Mouse (Mus musculus) kidney, adult 9 months (tissue): ENCODE results near the gene Dnmt3a.

ENCODE experiments used
- DNase-seq: peaks from one replicate; pipeline ENCODE4 v3.0.0; 2022

The Dnmt3a gene

DNA sequence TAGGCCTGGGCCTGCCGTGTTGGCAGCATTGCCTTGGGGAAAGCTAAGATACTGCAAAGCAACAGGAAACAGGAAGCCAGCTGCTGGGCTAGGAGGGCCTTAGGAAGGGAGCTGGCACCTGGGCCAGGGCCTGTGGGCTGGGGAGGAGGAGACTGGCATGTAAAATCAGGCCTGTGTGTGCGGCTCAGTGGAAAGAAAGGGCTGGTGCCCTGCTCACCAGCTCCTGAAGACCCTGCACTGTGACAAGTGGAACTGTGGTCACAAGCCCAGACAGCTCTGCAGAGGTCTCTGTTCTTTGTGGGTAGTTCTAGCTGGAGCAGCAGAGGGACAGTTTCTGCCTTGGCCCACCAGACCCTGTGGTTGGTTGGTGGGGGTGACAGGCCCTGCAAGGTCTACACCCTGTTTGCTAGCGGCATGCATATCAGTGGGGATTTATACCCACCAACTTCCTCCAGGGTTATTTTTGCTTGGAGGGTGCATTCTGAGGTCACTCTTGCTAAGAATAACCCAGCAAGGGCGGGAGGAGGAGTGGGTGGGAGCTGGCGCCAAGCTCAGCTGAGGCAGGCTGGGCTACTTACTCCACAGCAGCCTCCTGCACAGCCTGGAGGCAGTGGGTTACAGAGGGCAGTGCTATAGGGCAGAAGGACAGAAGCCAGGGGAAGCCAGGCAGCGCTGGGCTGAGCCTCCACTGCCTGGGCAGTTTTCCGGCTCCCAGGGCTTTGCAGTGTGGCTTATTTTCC is 50.1 kb downstream of the Dnmt3a start:
- DNase-seq, result peak; percentile 83

DNA sequence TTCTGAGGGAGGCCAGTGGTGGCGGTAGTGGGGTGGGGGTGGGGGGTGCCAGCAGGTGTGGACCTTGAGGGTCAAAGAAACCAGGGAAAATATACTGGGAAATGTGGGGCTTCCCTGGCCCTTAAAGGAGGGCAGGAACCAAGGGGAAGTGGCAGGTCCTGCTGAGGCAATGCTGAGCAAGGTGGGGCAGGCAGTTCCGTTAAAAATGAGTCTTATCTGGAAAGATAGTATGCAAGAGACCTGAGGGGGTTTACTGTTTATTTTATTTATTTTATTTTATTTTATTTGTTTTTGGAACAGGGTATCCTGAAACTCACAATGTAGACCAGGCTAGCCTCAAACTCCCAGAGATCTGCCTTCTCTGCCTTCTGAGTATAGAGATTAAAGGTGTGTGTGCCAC is 50.9 kb downstream of the Dnmt3a start:
- no peak for DNase-seq

DNA sequence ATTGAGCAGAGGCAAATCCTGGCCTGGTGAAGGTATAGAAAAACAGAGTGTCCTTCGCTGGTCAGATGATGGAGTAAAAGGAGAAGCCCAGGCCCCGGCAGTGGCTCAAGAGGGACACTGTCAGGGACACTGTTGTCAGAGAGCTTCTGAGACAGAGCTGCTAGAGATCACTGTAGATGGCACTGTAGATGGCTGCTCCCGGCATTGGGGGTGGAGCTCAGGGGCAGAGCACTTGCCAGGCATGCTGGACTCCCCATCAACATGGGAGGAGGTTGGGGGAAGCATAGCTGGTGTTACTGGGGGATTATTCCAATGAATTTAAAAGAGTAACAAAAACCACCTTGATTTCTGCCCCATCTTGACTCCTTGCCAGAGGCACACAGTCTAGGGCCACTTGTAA is 51.4 kb downstream of the Dnmt3a start:
- no peak for DNase-seq

DNA sequence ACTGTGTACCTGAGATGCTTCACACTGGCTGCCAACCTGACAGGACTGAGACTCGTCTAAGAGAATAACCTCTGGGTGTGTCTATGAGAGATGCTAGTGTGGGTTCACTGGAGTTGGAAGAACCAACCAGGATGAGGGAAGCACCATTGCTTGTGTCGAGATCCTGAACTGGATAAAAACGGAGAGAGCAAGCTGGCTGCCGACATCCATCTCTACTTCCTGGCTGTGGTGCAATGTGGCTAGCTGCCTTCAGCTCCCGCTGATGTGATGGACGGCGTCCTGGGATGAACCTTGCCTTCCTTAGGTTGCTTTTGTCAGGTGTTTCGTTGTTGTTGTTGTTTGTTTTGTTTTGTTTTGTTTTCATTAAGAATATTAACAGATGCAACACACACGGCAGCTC is 52.0 kb downstream of the Dnmt3a start:
- no peak for DNase-seq

DNA sequence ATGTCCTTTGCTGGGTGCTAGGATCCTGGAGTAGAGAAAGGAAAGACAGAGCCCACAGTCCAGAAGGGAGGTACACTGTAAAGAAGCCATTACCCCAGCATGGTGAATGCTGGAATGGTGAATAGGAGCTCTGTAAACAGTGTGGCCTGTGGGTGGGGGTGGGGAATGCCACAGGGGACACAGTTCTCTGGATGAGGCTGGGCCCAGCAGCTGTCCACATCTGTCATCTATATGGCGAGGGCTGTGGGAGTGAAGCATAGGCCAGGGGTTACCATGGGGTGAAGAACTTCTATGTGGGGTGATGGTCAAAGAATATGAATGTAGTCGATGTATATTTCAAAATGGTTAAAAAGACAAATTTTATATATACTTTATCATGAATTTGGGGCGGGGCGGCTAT is 52.9 kb downstream of the Dnmt3a start:
- DNase-seq, result no peak

GRCm38 (mm10) chr12:3859545-3859944 is 53.7 kb downstream of the Dnmt3a start:
- DNase-seq, result peak; percentile 72

DNA sequence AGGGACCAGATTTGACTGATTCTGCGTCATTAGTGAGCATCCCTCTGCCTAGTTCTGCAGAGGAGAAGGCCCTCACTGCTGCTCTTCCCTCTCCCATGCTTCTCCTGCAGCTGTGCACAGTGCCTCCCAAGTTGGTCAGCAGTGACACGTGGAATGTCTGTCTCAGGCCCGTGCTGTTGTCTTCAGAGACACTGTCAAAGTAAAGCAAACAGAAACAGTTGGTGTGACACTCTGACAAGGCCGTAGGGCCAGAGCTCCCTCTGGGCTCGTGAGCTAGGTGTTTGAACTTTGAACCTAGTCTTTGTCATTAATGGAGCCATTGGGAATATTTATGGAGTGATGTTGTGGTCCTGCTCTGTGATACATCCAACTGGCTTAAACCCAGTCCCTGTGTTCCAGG is 54.2 kb downstream of the Dnmt3a start:
- no peak for DNase-seq

GRCm38 (mm10) chr12:3861665-3862228 is 55.9 kb downstream of the Dnmt3a start:
- peak; percentile 57 for DNase-seq

DNA sequence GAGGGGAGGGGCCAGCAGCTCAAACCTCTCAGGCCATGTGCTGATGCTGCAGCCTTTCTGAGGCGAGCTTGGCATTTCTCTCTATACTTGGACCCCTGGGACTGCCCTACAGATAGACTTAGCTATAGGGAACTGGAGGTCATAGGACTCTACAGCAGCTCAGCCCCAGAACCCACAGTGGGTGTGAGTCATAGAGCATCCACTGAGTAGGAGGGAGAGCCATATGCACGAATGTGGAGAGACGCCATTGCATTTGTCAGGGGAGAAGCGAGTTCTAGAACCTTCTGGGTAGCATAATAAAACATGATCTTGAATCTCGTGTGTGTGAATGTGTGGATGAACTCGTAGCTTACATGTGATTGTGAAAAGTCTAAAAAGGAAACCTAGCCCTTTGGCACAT is 56.4 kb downstream of the Dnmt3a start:
- no peak for DNase-seq

- DNase-seq, result no peak
Observed at GRCm38 (mm10) chr12:3864208-3864607, 58.4 kb downstream of the Dnmt3a start.

- DNase-seq, result no peak
Observed at GRCm38 (mm10) chr12:3865594-3865993, 59.8 kb downstream of the Dnmt3a start.

GRCm38 (mm10) chr12:3866654-3867370 is 61.0 kb downstream of the Dnmt3a start:
- DNase-seq, result peak; percentile 92

DNA sequence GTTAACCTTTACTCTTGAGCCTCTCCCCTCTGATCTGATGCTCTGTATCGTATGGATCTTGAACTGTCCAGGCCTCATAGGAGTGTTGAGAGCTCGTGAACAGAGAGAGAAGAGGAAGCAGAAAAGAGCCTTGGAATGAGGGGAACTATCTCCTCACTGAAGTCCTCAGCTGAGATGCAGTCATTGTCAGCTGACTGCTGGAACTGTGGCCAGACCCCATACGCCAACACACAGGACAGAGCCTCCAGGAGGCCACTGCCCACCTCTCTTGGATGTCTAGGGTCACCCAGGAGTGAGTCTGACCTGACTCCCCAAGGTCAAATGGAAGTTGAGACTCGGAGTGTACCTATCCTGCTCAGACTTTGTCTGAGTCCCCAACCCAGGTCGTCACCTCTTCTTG is 62.3 kb downstream of the Dnmt3a start:
- DNase-seq, result no peak

GRCm38 (mm10) chr12:3868676-3869458 is 63.1 kb downstream of the Dnmt3a start:
- DNase-seq, result peak; percentile 76

- DNase-seq, result no peak
Observed at GRCm38 (mm10) chr12:3870024-3870423, 64.2 kb downstream of the Dnmt3a start.

DNA sequence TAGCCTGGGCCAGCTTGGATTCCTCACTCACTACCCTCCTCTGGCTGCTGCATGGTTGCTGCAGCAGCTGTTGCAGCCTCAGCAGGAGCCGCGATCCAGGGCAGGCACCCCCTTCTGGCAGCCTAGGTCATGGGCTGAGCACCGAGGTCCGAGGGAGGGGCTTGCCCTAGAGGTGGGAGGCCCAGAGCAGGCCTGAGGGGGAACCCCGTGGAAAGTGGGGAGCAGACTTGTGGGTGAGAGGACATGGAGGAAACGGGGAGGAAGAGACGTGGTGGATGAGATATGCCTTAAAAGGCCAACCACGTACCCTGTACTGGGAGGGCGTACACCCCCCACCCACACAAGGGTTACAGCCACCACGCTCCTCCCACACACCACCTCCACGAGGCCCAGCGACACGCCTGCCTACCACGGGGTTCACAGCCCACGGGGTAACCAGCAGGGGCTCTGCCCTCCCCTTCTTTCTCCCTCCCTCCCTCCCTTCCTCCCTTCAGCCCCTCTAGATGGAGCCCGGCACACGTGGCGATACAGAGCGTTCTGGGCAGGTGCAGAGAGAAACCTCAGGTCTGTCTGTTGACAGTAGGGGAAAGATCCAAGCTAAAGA is 65.2 kb downstream of the Dnmt3a start:
- no peak for DNase-seq

DNA sequence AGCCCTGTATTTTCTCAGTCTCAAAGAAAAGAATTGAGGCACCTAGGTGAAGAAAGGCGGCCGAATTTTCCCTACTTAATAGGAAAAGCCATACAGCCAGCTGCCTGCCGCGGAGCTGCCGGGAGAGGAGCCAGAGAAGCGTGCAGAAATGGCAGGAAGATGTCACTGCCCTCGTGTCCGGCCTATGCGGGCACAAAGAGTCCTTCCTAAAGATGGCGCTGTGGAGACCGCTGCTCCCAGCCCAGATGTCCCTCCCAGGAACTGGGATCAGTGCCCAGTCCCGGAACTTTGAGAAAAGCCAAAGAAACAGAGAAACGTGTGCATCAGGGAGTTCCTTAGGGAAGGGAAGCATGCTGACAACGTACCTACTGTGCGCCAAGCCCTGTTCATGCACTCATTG is 65.8 kb downstream of the Dnmt3a start:
- peak; percentile 90 for DNase-seq

DNA sequence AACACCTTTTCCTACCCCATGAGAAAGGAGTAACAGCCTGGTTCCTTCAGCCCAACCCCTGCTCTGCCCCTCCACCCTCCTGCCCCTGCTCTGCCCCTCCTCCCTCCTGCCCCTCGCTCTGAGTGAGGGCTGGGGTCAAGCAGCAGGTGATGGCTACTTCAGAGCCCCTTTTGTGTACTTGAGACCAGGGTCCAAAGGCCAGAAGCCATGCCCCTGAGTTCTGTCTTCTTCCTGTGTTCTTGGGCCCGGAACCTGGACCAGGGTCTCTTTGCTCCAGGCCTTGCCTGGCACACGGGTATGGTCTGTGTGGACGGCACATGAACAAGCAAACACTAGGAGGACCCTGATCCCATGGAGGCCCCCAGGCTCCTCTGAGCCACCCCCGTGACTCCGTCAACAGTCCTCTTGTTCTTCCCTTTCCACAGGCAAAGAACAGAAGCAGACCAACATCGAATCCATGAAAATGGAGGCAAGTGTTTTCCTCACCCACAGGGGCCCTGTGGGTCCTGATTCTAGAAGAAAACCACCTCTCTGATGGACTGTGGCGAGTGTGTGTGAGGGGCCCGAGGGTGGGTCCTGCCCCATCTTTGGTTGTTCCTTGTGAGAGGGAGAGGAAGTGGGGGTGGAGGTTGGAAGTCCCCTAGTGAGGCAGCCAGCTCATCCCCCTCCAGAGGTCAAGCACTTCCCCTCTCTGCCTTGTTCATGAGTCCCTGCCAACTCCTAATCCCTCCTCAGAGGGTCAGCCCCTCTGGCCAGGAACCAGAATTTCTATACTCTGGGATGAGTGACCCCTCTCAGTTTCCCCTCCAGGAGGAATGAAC is 66.8 kb downstream of the Dnmt3a start:
- peak; percentile 75 for DNase-seq

DNA sequence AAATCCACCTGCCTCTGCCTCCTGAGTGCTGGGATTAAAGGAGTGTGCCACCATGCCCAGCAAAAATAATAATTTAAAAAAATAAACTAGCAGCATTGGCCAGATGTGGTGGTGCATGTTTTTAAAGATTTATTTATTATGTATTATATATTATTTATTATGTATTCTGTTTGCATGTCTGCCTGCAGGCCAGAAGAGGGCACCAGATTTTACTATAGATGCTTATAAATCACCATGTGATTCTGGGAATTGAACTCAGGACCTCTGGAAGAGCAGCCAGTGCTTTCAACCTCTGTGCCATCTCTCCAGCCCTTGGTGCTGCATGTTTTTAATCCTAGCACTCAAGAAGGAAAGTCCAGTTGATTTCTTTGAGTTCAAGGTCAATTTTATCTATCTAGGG is 69.7 kb downstream of the Dnmt3a start:
- no peak for DNase-seq

DNA sequence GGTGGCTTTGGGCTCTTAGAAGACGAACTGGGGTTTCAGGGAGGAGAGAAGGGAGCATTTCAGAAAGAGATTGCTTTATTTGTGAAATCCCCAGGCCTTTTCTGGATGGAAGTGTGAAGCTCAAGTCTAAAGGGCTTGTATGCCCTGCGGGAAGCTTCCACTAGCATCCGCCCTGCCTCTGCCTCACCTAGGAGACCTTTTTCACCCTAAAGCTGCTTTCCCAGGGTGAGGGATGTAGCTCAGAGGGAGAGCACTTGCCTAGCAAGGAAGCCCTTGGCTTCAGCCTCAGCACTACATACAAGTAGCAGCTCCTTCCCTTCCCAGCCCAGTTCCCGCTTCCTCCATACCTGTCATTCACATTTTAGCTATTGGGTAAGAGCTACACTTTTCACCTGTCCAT is 71.6 kb downstream of the Dnmt3a start:
- DNase-seq, result no peak

- DNase-seq, result no peak
Observed at GRCm38 (mm10) chr12:3881474-3881873, 75.7 kb downstream of the Dnmt3a start.

DNA sequence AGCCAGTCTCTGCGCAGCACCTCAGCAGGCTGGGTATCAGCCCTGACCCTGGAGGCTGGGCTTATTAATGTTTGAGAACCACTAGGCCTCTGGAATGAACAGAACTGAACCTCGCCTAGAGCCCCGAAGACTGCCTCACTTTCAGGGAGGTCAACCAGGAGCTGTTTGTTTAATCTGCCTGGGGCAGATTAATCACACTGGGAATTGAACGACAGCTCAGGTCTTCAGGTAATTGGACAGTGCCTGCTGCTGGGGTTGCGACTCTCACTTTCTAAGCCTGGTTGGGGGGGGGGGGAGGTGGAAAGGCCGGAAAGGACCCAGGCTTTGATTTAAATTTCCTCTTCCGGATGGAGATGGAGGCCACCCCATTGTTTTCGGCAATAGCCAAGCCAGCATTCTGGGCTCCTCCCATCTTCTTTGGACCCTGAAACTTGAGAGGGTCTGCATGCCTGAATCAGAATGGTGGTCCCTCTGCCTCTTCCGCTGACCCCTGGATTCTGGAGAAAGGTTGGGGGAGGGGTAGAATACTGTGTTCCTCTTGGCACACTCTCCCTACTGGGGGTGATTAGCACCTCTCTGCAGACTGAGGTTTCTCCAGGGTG is 79.2 kb downstream of the Dnmt3a start:
- DNase-seq, result no peak
